Mouse (Mus musculus) frontal cortex, adult 2 months (tissue): ENCODE measurements around the gene Pex3. TPM values are rescaled to one million over a fixed set of nuclear protein-coding genes. Genes with fewer than 3 reads are reported as not detected.

ENCODE experiments used
- DNase-seq, 2 experiments: peaks; one replicate each; pipeline ENCODE4 v3.0.0; 2022; ENCODE audit warnings: low spot score in 1 of 2; ENCODE audit errors: extremely low spot score in 1 of 2
- polyA plus RNA-seq: library from polyadenylated mRNA; depleted of rRNA; stranded (reverse); fragments of >200 nt; gene quantifications from 2 replicates; pipeline ENCODE4 v1.2.3, GENCODE M21; 2012; rRNA removed

The Pex3 gene
- polyA plus RNA-seq: 31.7 and 32.8 TPM in 2 replicates

DNA sequence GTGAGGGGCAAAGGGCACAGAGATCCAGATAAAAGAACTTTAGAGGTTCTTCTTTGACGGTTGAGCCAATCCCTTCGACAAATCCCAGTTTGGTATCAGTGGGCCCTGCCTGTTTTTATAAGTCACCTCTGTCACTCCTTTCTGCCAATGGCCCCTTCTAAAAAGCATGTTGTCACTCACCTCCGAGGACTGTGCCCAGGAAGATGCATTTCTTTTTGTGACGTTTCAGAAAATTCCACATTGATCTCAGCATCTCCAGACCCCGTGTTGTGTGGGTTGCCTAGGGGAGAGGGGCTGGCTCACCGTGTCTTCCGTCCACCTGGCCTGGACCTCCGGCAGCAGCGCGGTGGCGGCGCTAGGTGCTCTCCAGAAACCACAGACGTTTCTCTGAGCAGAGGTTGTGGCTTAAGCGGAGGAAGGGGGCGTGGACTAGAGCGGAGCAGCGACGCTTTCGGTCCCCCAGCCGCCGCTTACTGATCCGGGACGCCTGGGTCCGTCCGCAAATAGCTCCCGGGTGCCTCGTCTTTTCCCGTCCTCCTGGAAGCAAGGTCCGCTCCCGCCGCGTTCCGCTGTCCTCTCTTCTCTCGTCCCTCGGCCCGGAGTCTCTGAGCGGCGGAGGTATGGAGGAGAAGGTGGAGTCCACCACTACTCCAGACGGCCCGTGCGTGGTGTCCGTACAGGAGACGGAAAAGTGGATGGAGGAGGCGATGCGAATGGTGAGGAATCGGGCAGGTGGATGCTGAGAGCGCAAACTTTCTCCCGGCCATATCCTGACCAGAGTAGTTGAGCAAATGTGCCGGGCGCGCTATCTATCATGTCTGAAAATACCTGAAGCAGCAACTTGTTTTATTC, at the start of gene Pex3, which contains the start of gene Adat2:
Pex3 (minus strand) TSS at position 497 of the 852 bp plus-strand sequence.
Adat2 (plus strand) TSS at position 249 of the 852 bp plus-strand sequence.
- peak; percentile 67 to 89 for DNase-seq

DNA sequence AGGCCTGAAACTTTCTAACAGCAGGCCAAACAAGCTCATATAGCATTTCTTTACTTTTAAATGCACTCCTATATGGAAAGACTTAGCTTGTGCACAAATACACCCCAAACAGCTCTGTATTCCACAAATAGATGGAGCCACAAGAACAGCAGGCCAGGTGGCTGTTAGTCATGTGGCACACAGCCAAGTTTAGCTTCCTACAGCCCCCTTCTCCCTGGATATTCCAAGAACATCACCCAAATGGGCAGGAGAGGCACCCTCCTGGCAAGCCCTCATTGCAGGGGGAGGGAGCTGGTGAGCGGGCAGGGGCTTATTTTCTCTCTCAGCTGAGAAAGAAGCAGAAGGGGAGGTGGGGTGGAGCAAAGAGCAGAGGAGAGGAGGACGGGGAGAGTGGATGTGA, 48.0 kb upstream of the Pex3 start:
- DNase-seq: peak; percentile 30 to 72

DNA sequence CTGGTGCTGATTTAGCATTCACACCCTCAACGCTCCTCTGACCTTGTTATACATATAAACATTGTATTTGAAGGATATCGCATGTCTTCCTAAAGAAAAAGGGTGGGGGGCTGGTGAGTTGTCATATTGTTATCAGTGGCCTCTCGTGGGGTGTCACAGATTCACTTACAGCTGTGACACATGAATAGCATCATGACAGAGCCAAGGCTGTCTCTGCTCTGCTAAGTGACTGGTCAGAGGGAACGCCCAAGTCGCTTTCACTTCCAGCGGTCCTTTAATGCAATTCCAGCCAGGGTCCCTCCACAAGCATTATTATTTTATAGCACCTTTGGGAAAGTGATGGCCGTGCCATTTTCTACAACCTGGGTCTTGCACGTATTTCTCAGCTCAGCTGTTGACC, 44.5 kb upstream of the Pex3 start:
- no peak for DNase-seq

DNA sequence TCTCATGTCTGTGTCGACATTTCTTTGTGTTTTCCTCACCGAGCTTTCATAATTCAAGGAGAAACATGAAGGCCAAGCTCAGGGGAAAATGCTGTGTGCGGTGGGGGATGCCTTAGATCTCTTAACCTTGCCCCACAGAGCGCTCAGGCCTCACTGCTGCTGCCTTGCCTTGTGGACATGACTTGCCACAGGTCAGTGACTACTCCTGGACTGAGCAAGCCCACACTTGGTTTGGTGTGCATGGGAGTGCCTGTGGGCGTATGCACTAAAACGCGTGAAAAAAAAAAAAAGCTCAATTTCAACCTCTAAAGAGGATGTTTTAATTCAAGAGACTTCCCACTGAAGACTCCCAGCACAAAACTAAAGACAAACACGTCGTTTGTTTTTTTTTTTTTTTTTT, 43.9 kb upstream of the Pex3 start:
- DNase-seq: no peak

DNA sequence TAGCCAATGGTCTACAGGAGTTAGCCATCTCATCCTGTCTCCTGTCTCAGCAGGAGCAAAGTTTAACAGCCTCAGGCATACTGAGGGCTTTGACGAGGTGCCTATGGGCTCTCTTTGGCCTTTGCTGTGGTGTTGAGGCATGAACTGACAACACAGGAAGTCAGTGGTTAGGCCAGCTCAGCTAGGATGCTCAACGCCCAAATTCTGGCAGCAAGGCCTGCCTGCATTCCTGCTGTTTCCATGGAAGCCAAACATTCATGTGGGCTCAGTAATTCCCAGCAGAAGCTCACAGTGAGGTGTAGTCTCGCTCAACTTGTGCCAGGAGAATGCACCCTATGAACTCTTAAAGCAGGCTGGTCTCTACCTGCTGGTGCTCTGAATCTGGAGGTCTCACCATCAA, 43.1 kb upstream of the Pex3 start:
- DNase-seq: peak in 1 of 2 experiments; percentile 50

DNA sequence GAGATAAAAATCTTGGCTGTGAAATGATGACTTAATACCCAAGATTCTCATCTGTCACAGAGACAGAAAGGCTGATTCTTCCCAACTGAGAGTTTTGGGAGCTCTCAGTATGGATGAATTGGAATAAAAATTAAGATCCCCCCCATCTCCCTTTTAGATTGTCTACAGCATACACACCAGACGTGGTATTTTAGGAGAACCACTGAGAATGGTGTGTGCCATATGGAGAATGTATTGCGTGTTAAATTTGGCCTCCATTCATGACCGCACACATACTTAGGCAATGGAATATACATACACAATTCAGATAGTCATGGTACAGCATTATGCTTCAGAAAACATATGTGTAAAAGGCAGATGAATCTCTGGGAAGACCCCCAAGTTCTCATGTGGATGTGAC, 40.6 kb upstream of the Pex3 start:
- no peak for DNase-seq

DNA sequence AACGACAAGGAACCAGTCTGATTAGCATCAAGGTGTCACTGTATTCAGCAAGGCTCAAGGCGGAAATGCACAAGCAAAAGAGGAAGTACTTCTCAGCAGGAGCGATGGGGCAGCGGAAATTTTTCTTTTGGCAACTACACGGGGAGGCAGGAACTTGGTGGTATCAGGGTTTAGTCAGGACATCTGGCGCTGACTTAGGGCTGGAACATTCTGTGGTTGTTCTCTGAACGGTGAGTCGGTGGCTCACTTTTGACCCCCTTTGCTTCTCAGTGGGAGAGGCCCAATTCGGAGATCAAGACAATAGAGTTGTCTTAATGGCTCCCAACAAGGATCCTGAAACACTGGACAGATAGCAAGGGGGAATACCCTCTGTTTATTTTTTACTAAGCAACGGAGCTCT, 39.3 kb upstream of the Pex3 start:
- DNase-seq: no peak

DNA sequence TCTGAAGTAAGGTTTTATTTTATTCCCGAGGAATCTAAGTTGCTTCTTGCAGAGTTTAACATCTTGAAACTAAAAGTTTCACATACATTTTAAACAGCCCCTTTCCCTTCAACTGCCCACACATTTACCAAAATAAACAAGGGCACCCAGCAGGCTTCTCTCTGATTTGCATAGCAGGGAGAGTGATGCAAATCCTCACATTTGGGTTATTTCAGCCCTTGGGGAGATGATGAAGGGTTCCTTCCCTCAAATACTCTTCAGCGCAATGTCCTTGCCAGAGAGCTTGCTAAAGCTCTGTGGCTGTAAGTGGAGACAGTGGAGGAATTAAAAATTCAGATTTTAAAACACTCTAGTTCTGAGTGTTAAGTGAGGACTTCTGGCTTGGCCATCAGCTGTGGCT, 35.0 kb upstream of the Pex3 start:
- DNase-seq: peak; percentile 56 to 79

DNA sequence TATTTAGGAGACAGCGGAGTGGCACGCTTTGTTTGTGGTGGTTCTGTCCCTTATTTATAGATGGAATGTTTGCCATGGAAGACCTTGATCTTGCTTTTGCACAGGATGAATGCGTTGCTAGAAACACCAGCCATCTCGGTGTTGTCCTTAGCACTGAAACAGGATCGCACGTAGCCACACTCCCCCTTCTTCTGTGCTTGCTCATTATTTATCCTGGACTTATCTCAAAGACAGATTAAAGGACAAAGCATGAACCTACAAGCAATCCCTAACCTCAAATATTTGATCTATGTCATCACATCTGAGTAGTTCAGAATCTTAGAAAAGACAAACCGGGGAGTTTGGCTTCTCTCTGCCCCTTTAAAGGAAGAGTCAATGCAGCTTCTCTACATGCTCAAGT, 24.2 kb upstream of the Pex3 start:
- no peak for DNase-seq

DNA sequence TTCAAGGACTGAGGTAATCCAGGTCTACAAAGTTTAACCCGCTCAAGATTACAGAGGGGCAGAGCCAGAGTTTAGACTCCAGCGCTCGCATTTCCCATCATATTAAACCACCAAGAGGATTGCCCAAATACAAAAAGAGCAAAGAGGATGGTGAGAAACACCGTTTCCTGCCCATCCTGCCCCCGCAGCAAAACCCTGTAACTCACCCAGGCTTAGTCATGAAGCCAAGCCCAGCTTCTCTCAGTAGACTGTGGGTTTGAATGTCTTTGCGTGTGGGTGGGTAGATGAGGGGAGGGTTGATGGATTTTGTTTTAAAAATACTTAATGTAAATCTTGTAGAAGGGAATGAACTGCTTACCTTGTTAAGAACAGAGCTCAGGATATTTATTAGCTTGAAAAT, 19.5 kb upstream of the Pex3 start:
- DNase-seq: peak in 1 of 2 experiments; percentile 58

DNA sequence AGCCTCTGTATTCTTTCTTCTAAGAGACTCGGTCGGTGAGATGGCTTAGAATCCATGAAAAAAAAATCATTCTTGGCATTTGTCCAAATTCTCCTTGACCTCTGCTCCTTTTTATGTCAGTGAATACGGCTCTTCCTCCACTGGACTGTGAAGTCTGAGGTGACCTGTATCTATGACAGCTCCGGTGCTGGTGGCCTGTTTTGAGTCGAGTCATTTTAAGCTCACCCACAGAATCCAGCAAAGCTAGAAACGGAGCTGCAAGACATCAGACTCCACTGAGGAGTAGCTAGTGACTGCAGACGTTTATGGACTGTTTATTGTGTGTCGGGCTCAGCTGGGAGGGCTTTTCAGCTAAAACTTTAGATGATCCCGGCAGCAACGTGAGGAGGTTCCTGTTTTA, 19.1 kb upstream of the Pex3 start:
- DNase-seq: no peak

DNA sequence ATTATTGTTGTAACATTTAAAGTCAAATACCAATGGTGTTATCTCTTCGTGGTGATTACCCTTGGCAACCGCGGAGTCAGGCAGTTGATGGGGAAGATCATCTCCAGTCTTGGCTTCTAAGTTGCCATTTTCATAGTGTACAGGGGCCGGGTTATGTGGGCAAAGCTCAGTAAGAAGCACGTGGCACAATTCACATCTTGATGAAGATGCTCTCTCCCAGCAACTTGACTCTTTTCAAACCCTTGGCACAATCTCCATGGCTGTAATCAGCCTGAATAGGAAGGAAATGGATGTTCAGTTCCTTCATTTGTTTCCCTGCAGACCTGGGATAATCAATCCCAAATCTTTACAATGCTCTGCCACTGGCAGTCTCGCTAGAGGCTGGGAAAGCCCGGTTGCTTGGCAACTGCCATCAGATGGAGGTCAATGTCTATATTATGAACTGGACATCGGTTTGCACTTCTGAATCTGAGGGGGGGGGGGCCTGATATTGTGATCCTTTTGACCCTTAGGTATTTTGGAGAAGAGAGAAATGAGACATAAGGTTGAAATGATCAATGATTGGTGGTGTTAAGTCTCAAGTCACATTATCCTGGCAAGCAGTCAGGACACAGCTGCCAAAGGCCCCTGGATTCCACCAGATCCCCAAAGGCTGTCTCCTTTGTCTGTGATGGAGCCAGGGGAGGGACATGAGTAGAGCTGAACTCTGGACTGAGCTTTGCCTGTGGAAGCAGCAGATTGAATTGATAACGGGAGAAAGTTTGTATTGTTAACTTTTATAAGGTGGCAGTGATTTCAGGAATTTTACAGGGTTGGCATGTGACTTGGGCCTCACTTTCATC, 18.0 kb upstream of the Pex3 start:
- no peak for DNase-seq

DNA sequence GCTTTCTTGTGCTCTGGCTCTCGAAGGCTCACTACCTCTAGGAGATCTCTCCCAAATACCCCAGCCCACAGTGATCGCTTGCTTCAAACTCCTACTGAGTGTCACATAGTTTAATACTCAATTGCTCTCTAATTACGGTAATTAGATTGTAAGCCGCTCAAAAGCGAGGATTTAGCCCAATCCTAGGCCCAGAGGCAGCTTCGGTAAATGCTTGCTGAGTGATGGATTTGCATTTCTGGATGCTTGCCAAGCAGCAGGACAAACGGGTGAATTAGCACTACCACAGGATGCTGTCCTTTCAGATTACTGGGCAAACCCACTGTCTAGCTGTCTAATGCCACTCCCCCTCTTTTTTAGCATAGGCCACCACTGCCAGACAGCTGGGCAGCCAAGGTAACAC, 16.9 kb upstream of the Pex3 start:
- DNase-seq: no peak

DNA sequence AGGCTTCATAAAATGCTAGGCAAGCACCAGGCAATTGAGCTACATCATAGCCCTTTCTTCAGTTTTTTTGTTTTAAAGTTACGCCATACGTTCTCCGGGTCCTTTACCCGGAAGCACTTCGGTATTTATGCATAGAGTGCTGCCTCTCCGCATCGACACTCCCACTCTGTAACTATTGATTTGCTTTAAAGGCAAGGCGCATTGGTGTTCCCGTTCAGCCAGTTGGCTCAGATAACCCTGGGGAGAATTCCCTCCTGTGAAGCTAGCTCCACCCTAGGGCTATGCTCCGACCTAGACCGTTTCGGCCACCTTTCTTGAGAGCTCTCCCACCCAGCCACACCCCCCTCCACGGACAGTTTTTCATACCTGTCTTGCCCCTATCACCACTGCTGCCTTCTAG, 13.5 kb upstream of the Pex3 start:
- DNase-seq: no peak

DNA sequence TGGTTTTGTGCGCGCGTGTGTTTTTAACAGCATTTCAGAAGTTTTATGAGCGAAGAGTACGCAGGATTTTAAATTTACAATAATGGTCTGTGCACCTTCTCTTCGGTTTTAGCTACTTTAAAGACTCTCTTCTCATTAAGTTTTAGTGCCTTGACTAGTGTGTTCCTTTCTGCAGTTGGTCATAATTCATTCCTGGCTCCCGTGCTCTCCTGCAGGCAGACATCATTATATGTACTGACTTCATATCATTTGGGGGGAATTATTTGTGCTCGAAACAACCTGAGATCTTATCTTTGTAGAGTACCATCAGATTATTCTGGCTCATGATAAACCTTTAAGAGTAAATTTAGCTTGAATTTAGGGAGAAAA, 12.1 kb upstream of the Pex3 start:
- DNase-seq: no peak

DNA sequence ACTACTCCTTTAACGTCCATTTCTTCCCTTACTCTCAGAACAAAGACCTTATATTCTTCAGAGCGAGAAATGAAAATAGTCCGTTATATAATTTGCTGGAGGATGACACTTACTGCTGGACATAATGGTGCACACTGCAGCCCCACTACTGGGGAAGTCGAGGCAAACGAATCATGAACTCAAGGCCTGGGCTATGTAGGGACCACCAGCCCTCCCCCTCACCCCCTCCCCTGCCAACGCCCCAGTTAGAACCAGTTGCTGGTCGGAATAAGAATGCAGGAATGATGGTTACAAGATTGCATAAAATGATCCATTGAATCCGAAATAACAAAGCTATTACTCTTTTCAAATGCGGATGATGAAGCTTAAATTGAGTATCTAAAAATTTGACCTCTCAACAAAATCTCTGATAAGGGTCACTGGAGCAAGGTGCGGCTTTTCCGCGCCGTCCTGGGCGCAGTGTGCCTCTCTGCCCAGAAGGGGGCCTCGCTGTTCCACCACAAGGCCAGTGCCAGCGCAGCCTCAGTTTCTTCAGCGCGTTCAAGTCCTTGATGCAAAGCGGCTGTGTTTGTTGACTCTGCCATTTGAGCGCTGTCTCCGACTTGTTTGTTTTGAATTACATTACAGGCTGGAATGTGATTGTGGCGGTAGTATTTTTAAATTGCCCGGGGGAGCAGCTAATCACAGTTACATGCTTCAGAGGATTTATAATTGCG, 11.6 kb upstream of the Pex3 start:
- peak in 1 of 2 experiments; percentile 86 for DNase-seq

DNA sequence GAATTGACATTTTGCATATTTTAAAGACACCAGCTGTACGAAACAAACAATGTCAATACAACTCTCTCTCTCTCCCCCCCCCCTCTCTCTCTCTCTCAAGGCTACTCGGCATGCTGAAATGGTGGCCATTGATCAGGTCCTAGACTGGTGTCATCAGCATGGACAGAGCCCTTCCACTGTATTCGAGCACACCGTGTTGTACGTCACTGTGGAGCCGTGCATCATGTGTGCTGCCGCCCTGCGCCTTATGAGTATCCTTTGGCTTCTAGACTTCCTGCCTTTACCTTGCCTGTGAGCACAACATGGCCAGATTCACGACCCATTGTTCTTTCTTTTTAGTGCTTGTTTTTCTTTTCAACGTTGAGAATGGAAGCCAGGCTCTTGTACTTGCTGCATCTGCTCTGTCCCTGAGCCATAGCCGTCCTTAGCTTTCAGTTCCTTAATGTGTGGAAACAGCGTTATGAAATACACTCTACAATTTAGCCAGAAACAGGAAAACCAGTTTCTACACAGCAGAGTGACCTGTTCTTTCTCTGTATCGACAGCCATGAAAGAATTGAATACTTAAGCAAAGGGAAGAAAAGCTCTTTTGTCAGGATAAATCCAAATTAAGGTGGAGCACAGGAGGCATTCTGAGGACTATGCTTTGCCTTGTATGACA, 7.2 kb upstream of the Pex3 start:
- DNase-seq: no peak

DNA sequence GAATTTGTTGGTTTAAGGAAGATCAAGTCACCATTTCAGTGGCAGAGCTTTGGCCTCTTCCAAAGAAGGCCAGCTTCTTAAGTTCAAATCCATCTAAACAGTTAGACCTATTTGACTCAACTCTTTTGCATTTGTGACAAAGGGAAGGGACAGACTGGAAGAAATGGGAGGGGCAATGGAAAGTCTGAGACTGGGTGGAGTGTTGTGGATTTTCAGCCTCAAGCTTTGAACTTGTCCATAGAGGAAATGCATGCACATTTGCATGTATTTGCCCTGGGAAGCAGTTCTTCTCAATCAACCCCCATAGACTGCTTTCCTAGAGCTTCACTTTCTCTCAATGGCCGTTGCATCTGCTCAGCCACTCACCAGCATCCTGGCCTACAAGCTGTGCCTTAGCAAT, 1.4 kb upstream of the Pex3 start:
- DNase-seq: no peak

DNA sequence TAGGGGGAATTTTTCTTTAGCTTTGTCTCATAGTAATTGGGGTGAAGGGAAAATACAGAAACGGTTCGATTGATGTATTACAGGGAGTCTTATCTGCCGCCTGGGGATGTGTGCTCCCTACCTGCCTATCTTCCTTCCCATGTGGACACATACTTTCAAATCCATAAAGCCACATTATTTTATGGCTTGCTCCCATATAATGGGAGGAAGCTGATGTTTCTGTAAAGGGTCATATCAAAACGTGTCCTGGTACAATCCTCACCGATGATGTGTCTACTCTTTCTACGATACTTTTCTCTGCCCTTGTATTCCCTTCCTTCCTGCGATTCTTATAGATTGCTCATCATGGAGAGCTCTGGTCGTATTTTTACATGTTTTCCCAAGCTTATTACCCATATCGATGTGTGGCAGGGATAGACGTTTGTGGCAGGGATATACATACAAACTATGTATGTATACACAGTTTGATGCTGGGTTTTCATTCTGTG, 600 bp upstream of the Pex3 start:
- no peak for DNase-seq

DNA sequence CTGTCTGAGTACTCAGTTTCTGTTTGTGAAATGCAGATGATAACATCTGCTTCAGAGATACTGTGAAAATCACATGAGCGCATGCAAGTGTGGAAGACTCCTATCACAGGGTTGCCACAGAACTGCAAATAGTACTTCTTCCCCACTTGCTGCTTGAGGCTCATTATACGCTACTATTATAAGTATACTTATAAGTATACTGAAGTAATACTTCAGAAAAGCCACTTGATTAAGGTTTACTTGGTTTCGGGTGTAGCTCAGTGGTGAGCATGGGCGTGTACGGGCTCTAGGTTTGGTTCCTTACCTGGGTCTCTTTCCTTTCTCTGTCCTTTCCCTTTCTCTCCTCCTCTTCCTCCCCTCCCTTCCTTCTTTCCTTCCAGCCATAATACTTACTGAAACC, 11.2 kb downstream of the Pex3 start:
- DNase-seq: no peak
